Mouse (Mus musculus) left cerebral cortex, adult 9 months (tissue): ENCODE measurements at regions not wholly inside any gene's neighbourhood (a gene's known extent, or its start where the extent isn't known, plus 50 kb on each side); places are given as distances from the start of the nearest gene placed in this dataset.

Experiments used
- DNase-seq, 2 experiments: peaks; one replicate each; pipeline ENCODE4 v3.0.0; 2022; ENCODE audit warnings: low spot score in 2 of 2

DNA sequence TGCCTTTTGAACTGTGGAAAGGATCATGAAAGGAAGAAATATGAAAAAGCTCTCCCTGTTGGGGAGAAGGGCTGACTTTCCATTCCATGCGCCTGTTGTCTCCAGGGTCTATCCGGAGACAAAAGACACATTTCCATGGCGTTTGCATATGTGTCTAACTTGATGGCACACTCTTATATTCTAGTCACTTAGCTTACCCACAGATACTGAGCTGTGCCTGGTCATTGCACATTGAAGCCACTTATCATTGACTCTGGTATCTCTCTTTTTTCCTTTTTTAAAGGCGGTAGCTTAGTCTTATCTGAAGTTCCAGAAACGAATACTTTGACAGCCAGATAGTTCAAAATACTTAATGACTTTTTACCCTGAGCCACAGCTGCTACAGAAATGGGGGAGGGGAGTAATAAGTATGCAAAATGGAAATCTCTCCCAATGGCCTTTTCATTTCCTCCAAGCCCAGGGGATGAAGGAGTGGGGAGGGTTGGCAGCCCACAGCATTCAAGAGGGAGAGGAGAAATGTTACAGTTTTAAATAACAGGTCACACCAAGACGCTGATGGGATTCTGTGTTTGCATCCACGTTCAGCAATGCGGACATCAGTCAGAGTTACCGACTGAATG, 137.9 kb upstream of the Slc35f3 start:
- no peak for DNase-seq

DNA sequence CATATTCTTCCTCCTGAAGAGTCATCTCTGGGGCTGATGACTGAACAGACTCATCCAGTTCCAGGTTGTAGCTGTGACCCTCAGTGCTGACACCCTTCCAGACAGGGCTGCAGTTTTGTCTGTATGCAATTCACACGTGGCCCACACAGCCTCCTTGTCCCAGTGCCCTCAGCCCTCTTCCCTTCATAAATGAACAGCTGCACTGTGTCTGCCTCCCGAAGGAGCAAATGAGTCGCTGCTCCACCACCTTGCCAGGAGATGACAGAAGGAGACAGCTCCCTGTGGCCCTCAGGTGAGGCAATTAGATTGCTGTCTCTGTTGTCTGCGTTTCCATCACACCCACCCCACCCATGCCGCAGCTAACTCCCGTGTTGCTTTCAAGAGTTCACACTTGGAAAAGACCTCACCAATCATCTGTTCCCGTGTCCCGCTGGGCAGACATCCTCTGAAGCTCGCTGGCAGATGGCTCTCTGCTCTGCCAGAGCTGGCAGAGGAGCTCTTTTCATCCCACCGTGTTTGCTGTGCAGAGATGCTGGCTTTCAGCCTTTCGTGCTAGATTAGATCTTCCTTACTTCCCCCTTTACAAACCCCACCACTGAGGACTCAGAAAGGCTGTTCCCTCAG, 135.5 kb upstream of the Slc35f3 start:
- peak; percentile 52 to 82 for DNase-seq

DNA sequence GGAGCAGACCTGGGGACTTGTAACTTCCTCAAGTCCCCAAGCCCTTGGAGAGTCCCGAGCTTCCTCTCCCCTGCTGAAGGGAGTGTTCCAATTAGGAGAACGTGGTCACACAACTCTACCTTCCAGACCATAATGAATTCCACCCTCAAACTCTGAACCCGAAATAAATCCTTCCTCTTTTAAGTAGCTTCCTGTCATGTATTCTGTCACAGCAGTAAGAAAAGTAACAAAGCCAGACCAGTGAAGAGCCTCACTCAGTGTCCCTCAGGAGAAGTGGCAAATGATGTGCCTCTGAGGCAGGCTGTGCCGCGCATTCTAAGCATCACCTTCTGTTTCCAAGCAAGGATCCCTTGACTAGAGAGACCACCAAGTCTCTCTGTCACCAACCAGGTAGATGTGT, 134.4 kb upstream of the Slc35f3 start:
- DNase-seq: no peak

DNA sequence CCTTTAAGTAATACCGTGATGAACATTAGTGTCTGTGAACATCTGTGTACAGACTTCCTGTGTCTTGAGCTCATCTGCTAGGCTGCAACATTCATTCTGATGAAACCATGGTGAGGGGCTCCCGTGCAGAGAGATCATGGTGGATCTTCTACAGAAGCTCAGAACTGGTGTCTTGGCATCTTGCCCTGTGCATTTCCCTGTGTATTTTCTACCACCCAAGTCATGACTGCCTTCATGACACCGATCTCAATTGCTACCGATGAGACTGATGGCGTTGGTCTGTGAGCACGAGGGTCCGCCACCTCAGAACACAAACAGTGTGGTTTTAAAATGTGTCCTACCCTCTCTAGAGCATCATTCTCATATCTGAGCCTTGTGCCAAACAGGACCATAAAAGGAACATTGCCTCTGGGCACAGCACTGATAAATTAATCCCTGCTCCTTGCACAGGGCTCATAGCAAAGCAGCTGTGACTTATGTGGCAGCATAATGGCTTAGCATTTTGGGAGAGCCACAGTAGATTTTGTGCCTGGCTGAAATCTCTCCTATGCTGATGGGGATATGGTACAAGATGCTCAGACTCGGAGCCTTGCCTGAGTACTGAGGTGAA, 132.8 kb upstream of the Slc35f3 start:
- no peak for DNase-seq

DNA sequence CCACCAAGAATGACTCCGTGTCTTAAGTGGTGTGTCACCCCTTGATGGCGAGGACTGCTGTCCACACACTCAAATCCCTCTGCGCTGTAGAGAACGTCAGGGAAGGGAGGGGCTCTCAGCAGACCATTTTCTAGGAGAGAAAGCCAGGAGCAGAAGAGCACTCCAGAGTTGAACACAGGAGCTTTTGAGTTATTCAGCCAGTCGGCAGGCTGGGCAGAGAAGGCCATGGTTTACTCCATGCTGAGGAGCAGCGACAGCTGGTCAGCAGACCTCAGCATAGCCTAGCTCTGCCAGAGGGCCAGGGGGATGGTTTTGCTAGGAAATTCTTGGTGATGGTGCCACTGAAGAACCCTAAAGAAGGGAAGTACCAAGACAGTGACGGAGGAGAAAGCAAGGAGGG, 132.0 kb upstream of the Slc35f3 start:
- no peak for DNase-seq

DNA sequence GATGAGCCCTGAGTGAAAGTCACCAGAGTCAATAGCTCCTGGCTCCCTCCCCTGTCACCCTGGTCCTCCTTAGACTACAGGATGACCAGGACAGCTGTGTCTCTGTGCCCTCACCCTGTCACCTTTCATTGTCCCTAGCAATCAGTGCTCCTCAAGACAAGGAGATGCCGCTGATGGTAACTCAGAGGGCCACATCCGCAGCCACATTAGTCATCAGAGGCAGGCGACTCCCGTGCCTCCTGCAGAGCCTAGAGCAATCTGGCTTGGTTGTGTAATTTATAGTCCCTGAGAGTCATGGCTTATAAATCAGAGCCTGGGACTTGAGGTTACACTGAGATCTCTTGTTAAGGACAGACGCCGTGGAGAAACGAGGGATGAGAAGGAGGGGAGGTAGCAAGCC, 123.9 kb upstream of the Slc35f3 start:
- no peak for DNase-seq

DNA sequence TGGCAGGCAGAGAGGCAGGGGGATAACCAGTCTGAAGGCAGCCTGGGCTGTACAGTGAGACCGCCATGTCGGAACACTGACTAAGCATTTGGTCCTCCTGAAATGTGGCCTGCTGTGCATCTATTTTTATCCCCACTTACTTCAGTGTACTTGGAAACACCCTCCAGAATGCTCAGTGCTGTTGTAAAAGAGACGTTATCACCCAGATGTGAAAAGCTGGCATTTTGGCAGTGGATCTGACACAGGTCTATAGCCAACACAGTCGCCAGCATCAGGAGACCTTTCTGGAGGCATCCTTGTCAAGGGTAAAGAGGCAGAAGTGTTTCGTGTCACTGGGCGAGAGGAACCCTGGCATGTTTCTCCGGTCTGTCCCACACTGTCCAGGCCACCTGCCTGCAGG, 122.1 kb upstream of the Slc35f3 start:
- no peak for DNase-seq

DNA sequence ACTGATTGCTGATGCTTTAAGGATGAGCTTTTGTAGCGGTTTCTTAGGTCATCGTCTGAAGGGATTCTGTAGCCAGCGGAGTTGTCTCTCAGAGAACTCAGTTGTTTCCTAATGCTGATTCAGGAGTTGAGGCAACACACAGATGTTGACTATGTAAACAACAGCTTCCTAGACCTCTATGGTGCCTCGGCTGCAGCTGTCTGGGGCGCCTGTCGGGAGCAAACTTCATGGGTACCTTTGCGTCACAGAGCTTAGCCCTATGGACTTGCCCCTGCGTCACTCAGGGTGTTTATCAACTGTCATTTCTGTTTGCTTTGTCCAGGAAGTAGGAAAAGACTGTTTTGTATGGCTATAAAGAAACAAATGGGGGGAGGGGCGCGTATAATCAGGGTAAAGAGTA, 120.5 kb upstream of the Slc35f3 start:
- no peak for DNase-seq

DNA sequence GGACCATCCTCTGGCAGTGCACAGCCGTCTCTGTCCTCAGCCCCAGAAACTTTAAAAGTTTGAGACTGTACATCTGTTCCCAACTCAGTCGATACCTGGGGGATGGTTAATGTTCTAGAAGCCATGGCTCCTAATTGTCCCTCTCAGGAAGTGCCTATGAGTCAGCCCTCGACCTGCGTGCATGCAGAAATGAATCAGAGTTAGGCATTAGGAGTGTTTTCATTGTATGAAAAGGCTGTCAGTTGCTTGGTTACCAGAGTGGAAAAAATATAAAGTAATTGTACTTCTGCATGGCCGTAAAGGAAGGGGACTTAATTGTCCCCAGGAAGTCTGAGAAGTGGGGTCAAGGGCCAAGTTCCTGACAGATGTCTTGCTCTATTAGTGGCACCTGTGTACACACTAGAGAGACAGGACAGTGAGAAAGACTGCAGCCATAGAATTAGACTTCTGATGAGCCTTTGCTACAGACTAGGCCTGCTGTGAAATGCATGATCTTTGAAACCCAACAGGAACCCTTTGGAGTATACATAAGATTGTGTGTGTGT, 109.5 kb upstream of the Slc35f3 start:
- no peak for DNase-seq

DNA sequence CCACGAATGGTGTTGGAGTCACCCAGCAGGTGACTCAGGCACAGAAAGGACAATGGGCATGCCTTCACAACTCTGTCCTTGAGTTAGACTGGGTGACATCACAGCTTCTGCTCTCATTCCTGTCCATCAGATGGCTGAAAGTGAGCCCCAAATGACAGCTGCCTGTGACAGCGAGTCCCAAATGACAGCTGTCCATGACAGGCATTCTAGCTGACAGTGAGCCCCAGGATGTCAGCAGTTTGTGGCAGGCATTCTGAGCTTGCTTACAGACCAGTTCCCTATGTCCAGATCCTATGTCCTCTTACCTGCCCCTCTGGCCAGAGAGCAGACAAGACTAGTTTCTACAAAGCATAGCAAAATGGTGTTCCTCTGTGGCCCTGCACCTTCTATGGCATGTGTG, 102.7 kb upstream of the Slc35f3 start:
- DNase-seq: no peak

DNA sequence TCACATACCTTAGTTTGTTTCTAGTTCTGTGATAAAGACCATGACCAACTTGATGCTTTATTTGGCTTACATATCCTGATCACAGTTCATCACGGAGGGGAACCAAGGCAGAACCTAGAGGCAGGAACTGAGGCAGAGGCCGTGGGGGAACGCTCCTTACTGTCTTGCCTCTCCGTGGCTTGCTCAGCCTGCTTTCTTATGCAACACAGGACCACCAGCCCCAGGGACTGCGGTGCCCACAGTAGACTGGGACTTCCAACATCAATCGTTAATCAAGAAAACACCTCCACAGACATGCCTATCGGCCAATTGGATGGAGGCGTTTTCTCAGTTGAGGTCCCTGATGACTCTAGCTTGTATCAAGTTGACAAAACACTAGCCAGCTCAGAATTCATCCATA, 87.8 kb upstream of the Slc35f3 start:
- DNase-seq: no peak

DNA sequence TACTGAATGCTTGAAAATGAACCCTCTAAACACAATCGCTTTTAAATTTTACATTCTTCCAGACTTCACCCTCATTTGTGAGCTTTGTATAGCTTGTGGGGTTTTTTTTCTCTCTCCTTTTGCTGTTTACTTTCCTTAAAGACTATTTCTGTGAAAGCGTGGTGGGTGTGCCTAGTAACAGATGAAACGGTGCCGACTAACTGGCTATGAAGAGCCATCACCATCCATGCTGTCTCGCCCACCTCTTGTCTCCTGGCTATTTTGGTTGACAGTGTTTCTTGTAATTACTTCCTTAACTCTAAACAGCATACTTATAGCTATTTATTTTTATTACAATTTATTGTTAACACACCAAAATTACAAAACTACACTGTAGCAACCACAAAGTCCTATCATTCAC, 85.6 kb upstream of the Slc35f3 start:
- DNase-seq: peak in 1 of 2 experiments; percentile 54

DNA sequence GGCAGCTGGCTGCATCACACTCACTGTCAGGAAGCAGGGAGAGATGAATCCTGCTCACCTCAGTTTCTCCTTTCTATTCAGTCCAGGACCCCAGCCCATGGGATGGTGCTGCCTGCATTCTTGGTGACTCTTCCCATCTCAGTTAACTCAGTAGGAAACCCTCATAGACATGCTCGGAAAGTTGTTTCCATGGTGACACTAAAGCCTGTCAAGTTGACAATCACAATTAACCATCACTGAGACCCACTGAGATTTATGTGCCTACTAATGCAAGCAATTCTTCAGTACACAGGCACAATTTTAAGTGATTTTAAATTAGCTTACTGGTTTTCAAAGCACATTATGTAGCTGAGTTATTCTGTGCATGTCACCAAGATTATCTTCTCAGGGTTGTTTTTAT, 83.8 kb upstream of the Slc35f3 start:
- no peak for DNase-seq

DNA sequence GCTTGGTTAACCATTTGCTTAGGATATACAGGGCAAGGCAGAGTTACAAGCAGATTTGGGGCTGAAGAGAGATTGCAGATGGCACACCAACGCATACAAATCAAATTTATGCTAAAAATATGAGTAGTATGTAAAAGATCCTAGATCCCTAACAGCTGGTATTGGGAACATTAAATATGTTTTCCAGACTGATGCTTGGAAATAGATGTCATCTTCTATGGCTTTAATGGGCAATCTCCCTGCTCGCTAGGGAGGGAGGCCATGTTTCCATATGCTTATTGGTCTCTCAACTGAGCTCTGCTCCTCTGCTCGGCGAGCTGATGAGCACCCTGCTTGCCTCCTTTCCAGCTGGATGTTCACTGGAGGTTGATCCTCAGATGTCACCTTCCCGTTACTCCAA, 82.0 kb upstream of the Slc35f3 start:
- no peak for DNase-seq

DNA sequence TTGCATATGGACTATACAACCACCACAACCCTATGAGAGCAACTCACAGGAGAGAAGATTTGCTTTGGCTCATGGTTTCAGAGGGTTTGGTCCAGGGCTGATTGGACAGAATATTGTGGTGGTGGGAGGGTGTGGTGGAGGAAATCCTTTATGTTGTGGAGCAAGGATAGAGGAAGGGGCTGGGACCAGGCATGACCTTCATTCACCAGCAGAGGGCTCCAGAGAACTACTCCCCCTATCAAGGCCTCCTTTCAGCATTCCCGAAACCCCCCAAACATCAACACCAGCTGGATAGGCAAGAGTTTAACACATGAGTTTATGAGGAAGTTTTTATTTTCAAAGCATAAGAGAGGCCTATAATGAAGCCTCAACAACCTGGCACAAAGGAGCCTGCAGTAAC, 76.7 kb upstream of the Slc35f3 start:
- DNase-seq: no peak

DNA sequence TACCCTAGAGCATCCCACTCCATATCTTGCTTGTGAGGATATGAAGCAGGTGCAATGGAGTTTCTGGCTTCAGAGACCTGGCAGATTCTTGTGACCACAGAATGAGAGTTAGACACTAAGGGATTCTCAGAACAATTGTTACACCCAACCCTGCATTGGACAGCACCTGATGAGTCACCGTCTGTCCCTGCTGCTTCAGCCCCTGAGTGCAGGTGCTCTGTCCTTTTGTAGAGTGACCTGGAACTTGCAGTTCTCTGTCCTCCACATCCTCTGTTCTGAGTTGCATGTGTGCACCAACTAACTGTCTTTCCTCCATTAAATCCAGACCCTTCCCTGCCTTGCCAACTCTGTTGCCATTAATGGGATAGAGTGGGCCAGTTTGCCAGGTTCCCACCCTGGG, 66.6 kb upstream of the Slc35f3 start:
- DNase-seq: no peak

DNA sequence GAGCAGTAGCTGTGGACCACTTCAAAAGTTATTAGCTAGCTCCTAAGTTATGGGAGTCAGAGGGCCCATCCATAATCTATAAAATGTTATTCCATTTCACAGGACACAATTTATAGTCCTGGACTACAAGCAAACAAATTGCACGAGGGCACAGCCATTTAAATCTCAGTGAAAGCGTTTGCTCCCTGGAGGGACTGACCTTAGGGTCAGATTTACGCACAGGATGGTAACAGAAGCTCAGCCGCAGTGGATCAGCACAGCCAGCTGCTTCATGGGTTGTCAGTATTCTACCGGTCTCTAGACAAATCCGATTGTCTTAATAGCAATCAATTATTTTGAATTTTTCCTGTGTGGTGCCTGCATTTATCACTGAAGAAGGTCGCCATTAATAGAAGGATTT, 65.8 kb upstream of the Slc35f3 start:
- DNase-seq: no peak

DNA sequence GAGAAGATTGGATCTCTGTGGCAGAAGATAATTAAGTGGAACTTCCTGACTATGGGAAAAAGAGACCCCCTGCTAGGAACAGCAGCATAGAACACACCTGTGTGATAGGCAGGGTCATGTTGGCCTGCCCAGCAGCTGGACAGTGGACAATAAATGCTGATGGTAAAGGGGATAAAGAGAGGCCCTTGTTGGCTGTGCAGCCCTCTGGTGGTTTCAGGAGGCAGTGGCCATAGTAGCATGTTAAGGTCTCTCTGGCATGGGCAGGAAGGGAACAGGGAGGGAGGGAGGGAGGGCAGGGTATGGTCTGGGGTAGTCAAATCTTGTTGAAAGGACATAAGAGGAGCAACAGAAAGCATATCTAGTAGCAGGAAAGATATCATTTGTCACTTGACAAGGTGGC, 58.7 kb upstream of the Slc35f3 start:
- no peak for DNase-seq

DNA sequence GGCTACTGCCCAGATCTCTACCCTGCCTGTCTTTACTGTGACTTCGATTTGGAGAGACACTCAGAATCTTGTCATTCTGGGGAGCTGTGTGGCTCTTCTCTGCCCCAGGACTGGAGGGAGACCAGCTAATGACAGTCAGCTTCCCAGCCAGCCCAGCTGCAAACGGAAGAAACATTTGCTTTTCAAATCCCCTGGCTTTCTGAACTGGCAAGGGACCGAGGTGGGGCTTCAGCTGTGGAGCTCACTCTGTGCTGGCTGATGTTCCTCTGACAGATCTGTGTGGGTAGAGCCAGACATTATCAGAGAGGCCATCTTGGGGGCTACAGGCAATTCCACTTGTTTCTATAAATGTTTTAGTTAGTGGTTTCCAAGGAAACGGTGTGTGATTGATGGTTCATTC, 54.0 kb upstream of the Slc35f3 start:
- DNase-seq: no peak
